Mouse (Mus musculus) thymus, adult 2 months (tissue): Measurements from ENCODE around the gene Zfp986.
"Not testable (repeated sequence)": the region's sequence is repeated elsewhere in the genome, so short reads cannot be mapped to it uniquely, and the experiment has no call there.

ENCODE experiments used
- CTCF ChIP-seq: fragments of 200-500 bp; IDR thresholded peaks from 2 replicates; pipeline ENCODE4 v1.5.1; 2012; ENCODE audit warnings: mild to moderate bottlenecking, control low read depth, low read length, moderate library complexity, borderline replicate concordance; ENCODE audit not compliant: control insufficient read depth, poor library complexity, insufficient read depth; ENCODE audit errors: extremely low read depth
- POLR2A ChIP-seq: fragments of 200-500 bp; IDR thresholded peaks from 2 replicates; pipeline ENCODE4 v1.6.1; 2012; ENCODE audit warnings: mild to moderate bottlenecking, low read length, control low read depth, moderate library complexity; ENCODE audit not compliant: control insufficient read depth, poor library complexity, insufficient read depth; ENCODE audit errors: extremely low read depth

- TF ChIP-seq CTCF, POLR2A: not testable (repeated sequence)
Measured at GRCm38 (mm10) chr4:145819946-145820345, 48.6 kb upstream of the Zfp986 start.
